Mouse (Mus musculus): ENCODE results near the gene Zfp202.

GRCm38 (mm10) chr9:40229479-40229878, 37.4 kb downstream of the Zfp202 start:
- TF ChIP-seq CTCF (IDR thresholded peaks at IDR 0.05; ENCODE audit: borderline replicate concordance, extremely low read depth, insufficient read depth, insufficient read length) (no peak), POLR2A (IDR thresholded peaks at IDR 0.05; ENCODE audit: borderline replicate concordance, extremely low read depth, insufficient read depth, insufficient read length, poor library complexity, severe bottlenecking) (no peak)

All from brain, embryonic 14.5 days (tissue).